In the genomic region with DNA sequence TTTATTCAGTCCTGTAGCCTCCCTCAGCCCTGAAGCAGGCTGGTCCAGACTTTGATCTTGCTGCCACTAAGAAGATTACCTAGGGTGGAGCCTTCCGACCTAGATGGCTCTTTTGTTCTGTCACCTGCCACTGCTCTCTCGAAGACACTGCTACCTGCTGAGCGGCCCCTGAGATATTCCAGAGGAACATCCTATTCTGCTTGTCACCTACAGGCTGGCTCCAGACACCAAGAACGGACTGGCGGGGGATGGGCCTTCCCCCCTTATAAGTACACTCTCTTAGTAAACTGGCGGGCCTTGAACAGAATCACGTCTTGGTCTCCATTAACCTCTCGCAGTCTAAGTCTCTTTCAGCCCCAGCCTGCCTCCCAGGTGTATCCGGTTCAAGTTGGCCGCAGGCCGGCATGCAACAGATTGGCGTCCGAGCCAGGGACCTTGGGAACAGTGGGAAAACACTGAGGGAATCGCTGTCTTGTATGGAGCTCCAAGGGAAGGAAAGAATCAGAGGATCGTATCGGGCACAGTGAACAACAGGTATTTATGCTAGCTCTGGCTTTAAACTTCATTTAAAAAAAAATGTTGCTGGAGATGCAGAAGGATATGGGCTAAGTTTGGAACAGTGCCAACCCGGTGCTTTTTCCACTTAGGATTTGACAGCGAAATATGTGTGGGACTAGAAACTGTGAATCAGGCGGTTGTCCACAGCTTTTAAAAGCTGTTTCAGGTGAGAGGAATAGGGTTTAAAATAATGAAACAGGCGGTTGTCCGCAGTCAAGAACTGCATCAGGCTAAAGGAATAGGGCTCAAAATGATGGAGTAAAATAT, we compare ENCODE assay signal across 10 mouse cellular contexts. TPM values are rescaled to one million over a fixed set of nuclear protein-coding genes. Genes with fewer than 3 reads are reported as not detected.
DNase-seq lines count a peak whose midpoint lies in the region; ATAC-seq and TF ChIP-seq lines count a peak whose summit lies in the region.
"Not testable (repeated sequence)": the region's sequence is repeated elsewhere in the genome, so short reads cannot be mapped to it uniquely, and the experiment has no call there.
"Had no signal": no experiment of that assay in that cellular context is flagged by ENCODE, and none has a peak within 500 bp of the region (broad histone marks: within the 10 kb centered on the region; RNA-seq: fewer than 3 reads in every experiment).

No protein-coding gene starts in this region.

- ATAC-seq in heart, embryonic 16.5 days (replicated peaks; ENCODE audit: extremely low read depth, insufficient read depth, low FRiP score); midbrain, embryonic 13.5 days: not testable (repeated sequence)

- not testable (repeated sequence) for H3K4me1 ChIP-seq in heart, embryonic 16.5 days (ENCODE audit: control insufficient read depth, insufficient read depth, low read length); kidney, adult 2 months (ENCODE audit: control insufficient read depth, insufficient read depth, low read length); midbrain, embryonic 13.5 days (replicated peaks)

- H3K27me3 ChIP-seq in heart, embryonic 16.5 days (ENCODE audit: control insufficient read depth, insufficient read depth, low read length); kidney, adult 2 months (replicated peaks; ENCODE audit: control insufficient read depth, insufficient read depth, low read length); midbrain, embryonic 13.5 days: not testable (repeated sequence)

- TF ChIP-seq CTCF in kidney, adult 2 months (conservative IDR thresholded peaks at IDR 0.05; ENCODE audit: insufficient read depth, insufficient read length, low read depth, low read length): not testable (repeated sequence)

- not testable (repeated sequence) for TF ChIP-seq POLR2A in kidney, adult 2 months (IDR thresholded peaks at IDR 0.05; ENCODE audit: low read depth, low read length)

- H3K4me2 ChIP-seq in heart, embryonic 16.5 days (ENCODE audit: low read depth, low read length): peak overlapping the region; percentile 63
- H3K4me2 ChIP-seq in midbrain, embryonic 13.5 days (replicated peaks): peak overlapping the region; percentile 5

- peak overlapping the region; percentile 46; the same call in 1 of the 2 replicates for H3K9ac ChIP-seq in heart, embryonic 16.5 days (ENCODE audit: low read length)
- not testable (repeated sequence) for H3K9ac ChIP-seq in midbrain, embryonic 13.5 days (replicated peaks)

- peak overlapping the region; percentile 37 for H3K4me3 ChIP-seq in heart, embryonic 16.5 days (ENCODE audit: low read length)
- not testable (repeated sequence) for H3K4me3 ChIP-seq in kidney, adult 2 months (ENCODE audit: insufficient read depth, low read depth, low read length); midbrain, embryonic 13.5 days (replicated peaks)

- not testable (repeated sequence) for H3K9me3 ChIP-seq in heart, embryonic 16.5 days (replicated peaks; ENCODE audit: control insufficient read depth, low read length); midbrain, embryonic 13.5 days

- not testable (repeated sequence) for H3K27ac ChIP-seq in heart, embryonic 16.5 days (ENCODE audit: low read length); kidney, adult 2 months (ENCODE audit: insufficient read depth, low read depth, low read length); midbrain, embryonic 13.5 days

- peak; percentile 19 for DNase-seq in adrenal gland, adult 2 months
- DNase-seq in embryo, embryonic 9.5 days (ENCODE audit: extremely low spot score): peak; percentile 2
- peak; percentile 11 to 44 for DNase-seq in frontal cortex, adult 2 months (ENCODE audit: extremely low spot score in 1 of 2, low spot score in 1 of 2)
- peak; percentile 2 for DNase-seq in kidney, adult 2 months
- peak; percentile 37 to 51 for DNase-seq in left cerebral cortex, postnatal 25 days (ENCODE audit: low spot score in 2 of 2)
- peak; percentile 47 for DNase-seq in right cerebral cortex, postnatal 14 days

- 21% methylated on average over 21 of the region's 21 CpGs for WGBS in heart, embryonic 16.5 days
- WGBS in kidney, adult 2 months: 30% methylated on average over 21 of the region's 21 CpGs
- WGBS in midbrain, embryonic 13.5 days: 33% methylated on average over 21 of the region's 21 CpGs

- H3K36me3 ChIP-seq in heart, embryonic 16.5 days (ENCODE audit: control insufficient read depth, insufficient read depth); kidney, adult 2 months (ENCODE audit: control insufficient read depth, insufficient read depth, low read length); midbrain, embryonic 13.5 days: not testable (repeated sequence)

- intact Hi-C loops in left cerebral cortex, postnatal 25 days (cut with DNase I): not testable (repeated sequence)

RNA-seq across cellular contexts. Expression of a gene that starts 41.6 kb away (rescaled TPM):
- 10 to 100 TPM; 22.0 to 29.8 TPM for total RNA-seq in adrenal gland, adult 2 months (2021)
- polyA plus RNA-seq in adrenal gland, adult 2 months (2012; rRNA removed): 0.96 and 1.0 TPM in 2 replicates
- polyA plus RNA-seq in frontal cortex, adult 2 months (2012; rRNA removed): 16.7 and 17.5 TPM in 2 replicates
- 55.7 and 61.6 TPM in 2 replicates for polyA plus RNA-seq in heart, embryonic 16.5 days (2015; fragmentation: Nextera tagmentation; extraction: Ambion mirVana)
- 6.1 and 9.2 TPM in 2 replicates for polyA plus RNA-seq in kidney, adult 2 months (2012; rRNA removed)
- total RNA-seq in left cerebral cortex, postnatal 25 days (2021): 10 to 100 TPM; 23.3 to 26.4 TPM
- polyA plus RNA-seq in midbrain, embryonic 13.5 days (2015; fragmentation: Nextera tagmentation; extraction: Ambion mirVana): 67.9 and 71.7 TPM in 2 replicates

RNA-seq across cellular contexts. Expression of a gene that starts 41.7 kb away (rescaled TPM):
- under 1 TPM in 1 of 2 experiments, not detected in 1; 0.10 TPM for total RNA-seq in adrenal gland, adult 2 months (2021)
- not detected in 2 replicates for polyA plus RNA-seq in adrenal gland, adult 2 months (2012; rRNA removed)
- 0.32 and 0.40 TPM in 2 replicates for polyA plus RNA-seq in frontal cortex, adult 2 months (2012; rRNA removed)
- polyA plus RNA-seq in heart, embryonic 16.5 days (2015; fragmentation: Nextera tagmentation; extraction: Ambion mirVana): 0.17 and 0.42 TPM in 2 replicates
- not detected in 2 replicates for polyA plus RNA-seq in kidney, adult 2 months (2012; rRNA removed)
- total RNA-seq in left cerebral cortex, postnatal 25 days (2021): under 1 TPM in 1 of 2 experiments, not detected in 1; 0.25 TPM
- polyA plus RNA-seq in midbrain, embryonic 13.5 days (2015; fragmentation: Nextera tagmentation; extraction: Ambion mirVana): 1.9 and 2.0 TPM in 2 replicates
- polyA plus RNA-seq: small intestine, adult 2 months had no signal

RNA-seq across cellular contexts. Expression of a gene that starts 41.7 kb away (rescaled TPM):
- 10 to 100 TPM in 1 of 2 experiments, 1 to 10 TPM in 1; 1.5 to 17.3 TPM for total RNA-seq in adrenal gland, adult 2 months (2021)
- not detected in 2 replicates for polyA plus RNA-seq in adrenal gland, adult 2 months (2012; rRNA removed)
- not detected in 2 replicates for polyA plus RNA-seq in frontal cortex, adult 2 months (2012; rRNA removed)
- polyA plus RNA-seq in heart, embryonic 16.5 days (2015; fragmentation: Nextera tagmentation; extraction: Ambion mirVana): 8.5 TPM in 1 of 2 replicates, not detected in the other
- polyA plus RNA-seq in kidney, adult 2 months (2012; rRNA removed): not detected in 2 replicates
- total RNA-seq in left cerebral cortex, postnatal 25 days (2021): not detected
- 5.8 and 13.3 TPM in 2 replicates for polyA plus RNA-seq in midbrain, embryonic 13.5 days (2015; fragmentation: Nextera tagmentation; extraction: Ambion mirVana)
- polyA plus RNA-seq: cortical plate, adult 2 months; small intestine, adult 2 months had no signal
